Mouse (Mus musculus) midbrain, embryonic 13.5 days (tissue): ENCODE data around the gene Gm28042. TPM values are rescaled to one million over a fixed set of nuclear protein-coding genes. Genes with fewer than 3 reads are reported as not detected.

Experiments
- ATAC-seq: fragments of 200-750 bp; cut with Nextera tagmentation; 2 replicates; pipeline ENCODE4 v1.8.0; 2017; ENCODE audit warnings: mild to moderate bottlenecking, moderate TSS enrichment, moderate library complexity
- H3K27ac ChIP-seq: fragments of 300-500 bp; sonication (generic); 2 replicates; pipeline ENCODE4 v1.5.1; 2015; ENCODE audit warnings: inconsistent platforms, mild to moderate bottlenecking, moderate library complexity
- H3K27me3 ChIP-seq: fragments of 300-500 bp; sonication (generic); 2 replicates; pipeline ENCODE4 v1.6.1; 2015; ENCODE audit warnings: mild to moderate bottlenecking, inconsistent platforms
- H3K36me3 ChIP-seq: fragments of 300-500 bp; sonication (generic); 2 replicates; pipeline ENCODE4 v1.6.1; 2015; ENCODE audit warnings: mild to moderate bottlenecking, inconsistent platforms
- H3K4me1 ChIP-seq: fragments of 300-500 bp; sonication (generic); replicated peaks from 2 replicates; pipeline ENCODE4 v1.6.1; 2015; ENCODE audit warnings: inconsistent platforms
- H3K4me2 ChIP-seq: fragments of 300-500 bp; sonication (generic); replicated peaks from 2 replicates; pipeline ENCODE4 v1.6.1; 2015; ENCODE audit warnings: moderate library complexity, mild to moderate bottlenecking, inconsistent platforms
- H3K4me3 ChIP-seq: fragments of 300-500 bp; sonication (generic); replicated peaks from 2 replicates; pipeline ENCODE4 v1.5.1; 2015; ENCODE audit warnings: mild to moderate bottlenecking, inconsistent platforms
- H3K9ac ChIP-seq: fragments of 300-500 bp; sonication (generic); replicated peaks from 2 replicates; pipeline ENCODE4 v1.6.1; 2015; ENCODE audit warnings: mild to moderate bottlenecking, inconsistent platforms
- H3K9me3 ChIP-seq: fragments of 300-500 bp; sonication (generic); 2 replicates; pipeline ENCODE4 v1.6.1; 2016; ENCODE audit warnings: mild to moderate bottlenecking, inconsistent platforms
- WGBS: fragments of 180-500 bp; shearing (Covaris S2); methylation state at CpG from one replicate; pipeline ENCODE4 v1.1.7; 2015; 5-methylcytosine and 5-hydroxymethylcytosine counted together
- polyA plus RNA-seq: library from polyadenylated mRNA; unstranded; fragments of >200 nt; fragmentation: Nextera tagmentation; extraction: Ambion mirVana; gene quantifications from 2 replicates; pipeline ENCODE4 v1.2.1, GENCODE M21; 2015

Gene Gm28042
- polyA plus RNA-seq, 1 experiment from 2014 or later = 5.8 TPM

DNA sequence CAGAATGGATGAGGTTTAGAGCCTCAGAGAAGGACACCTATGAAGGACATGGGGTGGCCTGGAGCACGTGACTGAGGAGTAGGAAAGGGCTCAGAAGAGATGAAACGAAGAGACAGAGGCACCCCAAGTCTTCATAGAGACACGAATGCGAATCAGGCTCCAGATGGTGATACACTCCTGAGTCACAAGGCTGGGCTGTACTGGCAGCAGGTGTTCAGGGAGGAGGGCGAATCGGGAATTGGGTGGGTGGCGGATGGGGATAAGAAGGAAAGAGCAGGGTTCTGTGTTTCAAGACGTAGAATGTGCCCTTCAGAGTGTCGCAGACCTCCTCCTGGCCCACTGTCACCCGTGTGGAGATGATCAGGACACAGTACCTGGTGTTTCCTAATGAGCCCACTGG lies 38.0 kb downstream of the Gm28042 start:
- Histone ChIP-seq H3K4me2 (no peak overlapping the region), H3K27ac (no peak overlapping the region), H3K4me1 (no peaks in the 10 kb centered on the region), H3K4me3 (no peak overlapping the region), H3K9me3 (no peaks in the 10 kb centered on the region), H3K36me3 (no peaks in the 10 kb centered on the region), H3K9ac (no peak overlapping the region), H3K27me3 (no peaks in the 10 kb centered on the region)
- ATAC-seq = no peak
- 90% methylated on average over 10 of the region's 10 CpGs for WGBS

DNA sequence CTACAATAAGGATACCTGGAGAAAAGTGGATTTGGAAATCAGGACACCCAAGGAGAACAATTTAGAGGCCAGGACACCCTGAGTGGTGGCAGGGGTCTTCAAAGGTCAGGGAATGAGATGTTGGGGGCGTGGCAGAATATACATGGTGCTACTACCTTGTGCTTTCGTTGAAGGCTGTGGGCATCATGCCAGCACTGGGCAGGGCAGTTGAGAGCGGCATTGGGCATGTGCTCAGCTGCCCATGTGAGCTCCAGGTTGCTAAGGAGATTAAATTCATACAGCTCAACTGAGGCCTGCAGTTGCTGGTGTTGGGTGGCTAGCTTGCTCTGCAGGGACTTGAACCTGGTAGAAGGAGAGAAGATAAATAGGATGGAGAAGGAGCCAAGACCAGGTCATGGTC lies 38.9 kb downstream of the Gm28042 start:
- ATAC-seq = no peak
- WGBS = 84% methylated on average over 3 of the region's 3 CpGs

DNA sequence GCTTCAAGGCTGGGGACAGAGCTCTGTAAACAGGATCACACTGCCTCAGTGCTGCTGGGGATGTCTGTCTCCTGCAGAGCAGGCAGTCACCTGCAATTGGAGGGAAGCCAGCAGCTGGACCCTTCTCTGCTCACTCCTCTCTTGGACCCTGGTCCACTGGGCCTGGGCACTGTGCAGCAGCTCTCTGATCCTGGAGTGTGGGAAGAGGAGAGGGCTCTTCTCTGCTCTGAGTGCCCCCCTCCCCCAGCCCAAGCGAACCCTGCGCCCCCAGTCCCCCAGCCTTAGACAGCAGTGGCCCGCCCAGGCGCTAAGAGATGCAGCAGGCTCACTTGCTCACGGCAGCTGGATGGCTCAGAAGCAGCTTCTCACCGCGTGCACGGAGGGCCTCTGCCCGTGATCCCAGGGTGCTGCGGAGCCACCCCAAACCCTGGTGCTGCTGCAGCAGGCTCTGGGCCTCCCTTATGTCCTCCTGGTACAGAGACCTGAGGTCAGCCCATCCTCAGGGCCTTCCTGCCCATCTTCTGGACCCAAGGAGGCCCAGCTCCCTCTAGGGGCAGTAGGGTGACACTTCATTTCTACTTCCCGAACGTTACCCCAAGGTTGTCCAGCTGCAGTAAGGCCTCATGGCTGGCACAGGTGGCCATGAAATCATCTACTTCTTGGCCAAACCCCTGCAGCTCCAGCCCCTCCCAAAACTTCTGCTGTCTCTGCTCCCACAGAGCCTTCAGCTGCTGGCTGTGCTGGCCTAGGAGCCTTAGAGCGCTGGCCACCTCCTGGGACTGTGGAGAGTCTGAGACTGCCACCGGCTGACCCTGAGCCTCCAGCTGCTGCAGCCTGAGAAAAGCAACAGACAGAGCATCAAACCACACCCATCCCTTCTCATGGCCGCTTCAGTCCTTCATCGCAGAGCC lies 41.5 kb downstream of the Gm28042 start:
- Histone ChIP-seq H3K27me3 (no peaks in the 10 kb centered on the region), H3K4me2 (peak overlapping the region; percentile 25), H3K9me3 (no peaks in the 10 kb centered on the region), H3K4me3 (no peak overlapping the region), H3K27ac (no peak overlapping the region), H3K36me3 (no peaks in the 10 kb centered on the region), H3K4me1 (no peaks in the 10 kb centered on the region), H3K9ac (no peak overlapping the region)
- WGBS = 38% methylated on average over 16 of the region's 16 CpGs
- peak; percentile 65 for ATAC-seq

More for the DNA sequence above, 38.9 kb downstream of the Gm28042 start:
- Histone ChIP-seq H3K27ac (no peak overlapping the region), H3K9me3 (no peaks in the 10 kb centered on the region), H3K4me3 (no peak overlapping the region), H3K4me2 (no peak overlapping the region), H3K4me1 (no peaks in the 10 kb centered on the region), H3K9ac (no peak overlapping the region), H3K36me3 (no peaks in the 10 kb centered on the region), H3K27me3 (no peaks in the 10 kb centered on the region)

DNA sequence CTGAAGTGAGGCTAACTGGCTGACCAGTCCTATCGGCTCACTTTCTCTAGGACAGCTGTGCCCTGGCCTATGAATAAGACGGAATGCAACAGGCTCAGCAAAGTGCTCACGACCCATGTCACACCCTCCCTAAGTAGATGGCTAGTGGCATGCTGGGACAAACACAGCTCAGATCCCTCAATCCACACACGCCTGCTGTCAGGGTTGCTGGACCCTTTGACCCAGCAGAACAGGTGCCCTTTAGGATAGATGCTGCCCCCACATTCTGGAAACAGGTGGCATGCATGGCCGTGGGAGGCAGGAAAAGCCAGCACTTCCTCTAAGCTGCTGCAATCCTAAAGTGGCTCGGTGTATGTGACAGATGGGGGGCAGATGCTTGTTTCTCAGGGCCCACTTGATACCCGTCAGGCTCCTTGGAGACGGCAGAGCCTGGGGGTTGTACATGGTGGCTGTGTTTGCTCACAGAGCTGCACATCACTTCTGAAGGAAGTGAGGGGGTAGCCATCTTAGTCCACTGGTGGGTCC lies 42.2 kb downstream of the Gm28042 start:
- no peaks in the 10 kb centered on the region for H3K4me1 ChIP-seq
- no peak overlapping the region for H3K4me3 ChIP-seq
- no peak overlapping the region for H3K9ac ChIP-seq
- WGBS = 66% methylated on average over 8 of the region's 8 CpGs
- no peaks in the 10 kb centered on the region for H3K36me3 ChIP-seq
- H3K27ac ChIP-seq = no peak overlapping the region
- H3K27me3 ChIP-seq = peaks cover 4% of the 10 kb centered on the region; the same call in 1 of the 2 replicates
- H3K4me2 ChIP-seq = no peak overlapping the region
- no peak for ATAC-seq
- H3K9me3 ChIP-seq = no peaks in the 10 kb centered on the region

DNA sequence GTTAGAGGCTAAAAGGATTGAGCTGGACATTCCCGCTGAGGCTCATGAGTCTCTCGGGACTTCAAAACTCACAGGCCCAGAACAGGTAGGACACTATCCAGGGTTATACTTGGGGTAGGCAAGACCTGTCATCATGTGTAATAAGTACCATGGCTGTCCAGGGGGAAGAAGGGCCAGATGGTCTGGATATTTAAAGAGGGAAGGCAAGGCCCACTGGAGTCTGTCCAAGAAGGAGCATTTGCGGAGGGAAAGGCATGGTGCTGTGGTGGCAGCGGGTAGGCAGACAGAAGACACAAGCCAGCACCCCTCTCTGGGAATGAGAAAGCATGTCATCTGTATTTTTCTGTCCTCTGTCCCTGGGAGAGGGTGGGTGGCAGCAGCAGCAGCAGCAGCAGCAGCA lies 46.8 kb downstream of the Gm28042 start:
- H3K4me3 ChIP-seq = no peak overlapping the region
- no peak for ATAC-seq
- H3K27ac ChIP-seq = no peak overlapping the region
- 92% methylated on average over 4 of the region's 4 CpGs for WGBS
- H3K9ac ChIP-seq = no peak overlapping the region
- no peaks in the 10 kb centered on the region for H3K36me3 ChIP-seq
- no peak overlapping the region for H3K4me2 ChIP-seq
- H3K27me3 ChIP-seq = peaks cover 35% of the 10 kb centered on the region
- peaks cover 11% of the 10 kb centered on the region for H3K4me1 ChIP-seq
- H3K9me3 ChIP-seq = no peaks in the 10 kb centered on the region

DNA sequence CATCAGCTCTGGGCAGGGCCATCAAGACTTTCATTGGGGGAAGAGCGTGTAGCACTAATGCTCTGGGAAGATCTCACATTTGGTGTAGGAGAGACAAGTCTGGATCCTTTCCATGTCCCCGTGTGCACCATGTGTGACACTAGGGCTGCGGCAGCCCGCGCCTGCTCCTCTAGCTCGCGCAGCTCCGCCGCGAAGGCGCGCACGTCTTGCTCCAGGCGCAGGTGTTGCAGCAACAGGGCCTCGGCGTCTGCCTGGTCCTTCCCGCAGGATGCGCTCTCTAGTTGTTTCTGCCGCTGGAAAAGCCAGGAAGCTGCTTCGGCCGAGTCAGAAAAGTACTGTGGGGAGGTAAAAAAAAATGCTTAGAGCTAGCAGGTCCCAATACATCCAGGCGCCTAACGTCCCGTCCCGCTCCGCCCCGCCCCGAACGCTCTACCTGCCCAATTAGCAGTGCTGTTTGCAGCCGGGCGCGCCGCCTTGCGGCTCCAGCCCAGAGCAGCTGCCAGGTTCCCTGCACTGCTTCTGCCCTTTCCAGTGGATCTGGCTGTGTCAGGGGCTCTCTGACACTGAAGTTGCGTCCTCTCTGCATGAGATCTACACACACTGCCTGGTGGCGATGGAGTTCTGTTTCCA lies 48.9 kb downstream of the Gm28042 start:
- WGBS = 2% methylated on average over 36 of the region's 36 CpGs
- Histone ChIP-seq H3K36me3 (no peaks in the 10 kb centered on the region), H3K27me3 (peaks cover 35% of the 10 kb centered on the region), H3K4me1 (peaks cover 11% of the 10 kb centered on the region), H3K4me2 (peak overlapping the region; percentile 67), H3K9ac (peak overlapping the region; percentile 46; the same call in 1 of the 2 replicates), H3K4me3 (peak overlapping the region; percentile 41), H3K27ac (no peak overlapping the region), H3K9me3 (no peaks in the 10 kb centered on the region)
- ATAC-seq = peak; percentile 80

DNA sequence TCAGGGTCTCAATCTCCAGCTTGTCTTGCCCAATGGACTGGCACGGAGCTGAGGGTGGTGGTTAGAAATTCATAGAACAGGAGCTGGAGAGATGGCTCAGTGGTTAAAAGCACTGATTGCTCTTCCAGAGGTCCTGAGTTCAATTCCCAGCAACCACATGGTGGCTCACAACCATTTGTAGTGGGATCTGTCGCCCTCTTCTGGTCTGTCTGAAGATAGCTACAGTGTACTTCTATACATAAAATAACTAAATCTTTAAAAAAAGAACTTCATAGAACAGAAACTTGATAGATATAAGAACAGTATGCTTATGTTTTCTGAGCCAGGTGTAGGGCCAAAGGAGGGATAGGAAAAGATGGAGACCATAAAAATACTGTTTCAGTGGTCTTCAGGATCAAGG lies 55.1 kb downstream of the Gm28042 start:
- Histone ChIP-seq H3K9me3 (no peaks in the 10 kb centered on the region), H3K9ac (no peak overlapping the region), H3K27me3 (peaks cover 2% of the 10 kb centered on the region), H3K4me3 (no peak overlapping the region), H3K36me3 (no peaks in the 10 kb centered on the region), H3K27ac (no peak overlapping the region), H3K4me2 (no peak overlapping the region), H3K4me1 (no peaks in the 10 kb centered on the region)
- ATAC-seq = no peak
- WGBS = 75% methylated on average over 2 of the region's 2 CpGs

DNA sequence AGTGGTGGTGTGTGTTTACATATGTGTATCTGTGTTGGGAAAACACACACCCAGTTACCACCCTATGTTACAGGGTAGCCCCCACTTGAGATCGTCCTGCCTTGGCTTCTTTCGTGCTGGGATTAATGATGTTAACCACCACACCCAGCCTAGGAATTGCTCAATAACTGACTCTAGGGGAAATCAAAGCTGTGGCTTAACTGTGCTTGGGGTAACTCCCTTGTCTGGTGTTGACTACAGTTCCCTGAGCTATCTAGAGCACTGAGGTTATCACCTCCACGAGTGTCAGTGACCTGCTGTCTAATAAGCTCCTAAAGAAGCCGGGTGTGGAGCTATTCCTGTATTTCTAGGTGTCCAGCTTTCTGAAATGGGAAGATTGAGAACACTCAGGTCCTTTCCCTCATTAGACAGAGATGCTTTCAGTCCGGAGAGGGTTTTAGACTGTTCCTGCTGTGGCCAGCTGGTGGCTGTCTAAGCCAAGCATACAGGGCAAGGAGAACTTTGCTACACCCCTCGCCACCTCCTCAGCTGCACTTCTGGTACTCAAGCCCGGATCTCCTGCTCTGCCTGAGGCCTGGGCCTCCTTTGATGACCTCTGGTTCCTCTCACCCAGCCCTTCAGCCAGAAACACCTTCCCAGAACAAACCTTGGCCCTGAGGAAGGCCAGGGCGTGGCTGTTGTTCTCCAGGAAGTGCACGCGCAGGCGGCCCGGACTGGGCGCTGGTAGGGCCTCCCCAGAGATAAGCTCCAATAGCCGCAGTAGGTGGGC lies 57.5 kb downstream of the Gm28042 start:
- H3K9me3 ChIP-seq = no peaks in the 10 kb centered on the region
- no peaks in the 10 kb centered on the region for H3K4me1 ChIP-seq
- no peak overlapping the region for H3K4me3 ChIP-seq
- 76% methylated on average over 14 of the region's 14 CpGs for WGBS
- no peak overlapping the region for H3K27ac ChIP-seq
- H3K27me3 ChIP-seq = no peaks in the 10 kb centered on the region
- H3K9ac ChIP-seq = no peak overlapping the region
- H3K4me2 ChIP-seq = no peak overlapping the region
- H3K36me3 ChIP-seq = no peaks in the 10 kb centered on the region
- ATAC-seq = no peak

DNA sequence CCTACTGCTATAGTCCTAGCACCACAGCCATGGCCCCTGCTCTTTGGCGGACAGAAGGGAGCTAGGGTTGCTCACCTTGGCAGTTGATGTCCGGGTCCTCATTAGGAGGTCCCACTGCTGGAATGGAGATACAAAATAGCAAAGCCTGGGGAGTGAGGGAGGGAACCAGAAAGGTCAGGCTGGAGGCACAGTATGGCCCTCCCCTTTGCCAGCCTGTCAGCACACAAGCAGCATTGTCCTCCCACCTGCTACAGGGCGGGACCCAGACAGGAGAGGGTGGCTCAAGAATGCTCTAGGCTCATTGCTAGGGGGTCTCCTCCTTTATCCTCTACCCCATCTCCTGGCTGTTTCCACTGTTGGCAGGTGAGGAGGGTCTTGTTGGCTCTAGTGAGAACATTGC lies 58.7 kb downstream of the Gm28042 start:
- H3K27ac ChIP-seq = no peak overlapping the region
- ATAC-seq = no peak
- no peaks in the 10 kb centered on the region for H3K4me1 ChIP-seq
- H3K27me3 ChIP-seq = no peaks in the 10 kb centered on the region
- H3K4me2 ChIP-seq = no peak overlapping the region
- no peak overlapping the region for H3K4me3 ChIP-seq
- H3K9ac ChIP-seq = no peak overlapping the region
- H3K36me3 ChIP-seq = no peaks in the 10 kb centered on the region
- H3K9me3 ChIP-seq = no peaks in the 10 kb centered on the region
- 90% methylated on average over 3 of the region's 3 CpGs for WGBS

DNA sequence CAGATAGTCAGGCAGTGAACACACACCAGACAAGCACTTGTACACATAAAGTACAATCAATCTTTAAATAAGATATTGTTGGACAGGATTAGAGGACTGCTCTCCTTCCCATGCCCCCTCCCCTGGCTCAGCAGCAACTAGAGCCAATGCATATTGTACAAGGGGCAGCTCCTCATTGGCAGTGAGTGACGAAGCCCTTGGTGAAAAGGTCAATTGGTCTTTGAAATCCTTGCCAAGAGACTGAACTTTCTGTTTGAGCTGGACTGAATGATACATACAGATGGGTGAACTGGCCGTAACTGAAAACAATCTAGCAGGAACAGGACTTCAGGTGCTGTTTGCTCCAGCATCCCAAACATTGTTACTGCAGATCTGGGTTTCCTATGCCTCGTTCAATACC lies 60.1 kb downstream of the Gm28042 start:
- Histone ChIP-seq H3K27me3 (no peaks in the 10 kb centered on the region), H3K4me1 (no peaks in the 10 kb centered on the region), H3K9me3 (no peaks in the 10 kb centered on the region), H3K36me3 (no peaks in the 10 kb centered on the region), H3K9ac (no peak overlapping the region), H3K4me3 (no peak overlapping the region), H3K4me2 (no peak overlapping the region), H3K27ac (no peak overlapping the region)
- 87% methylated on average over 3 of the region's 3 CpGs for WGBS
- no peak for ATAC-seq

DNA sequence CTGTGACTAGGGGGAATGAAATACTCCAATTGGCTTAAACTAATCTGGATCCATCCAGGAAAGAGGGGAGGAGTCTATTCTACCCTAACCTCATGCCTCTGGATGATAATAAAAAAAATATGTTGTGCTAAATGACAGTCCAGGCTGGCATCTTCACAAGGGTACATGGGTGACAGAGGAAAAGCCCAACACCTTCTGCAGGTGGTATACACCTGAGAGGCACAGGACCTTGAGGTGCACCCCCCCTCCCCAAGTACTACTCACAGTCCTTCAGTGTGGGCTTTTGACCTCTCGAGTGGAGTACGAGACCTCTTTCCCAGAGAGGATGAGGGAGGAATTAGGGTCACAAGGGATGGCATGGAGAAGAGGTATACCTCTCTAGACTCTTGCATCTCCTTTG lies 60.6 kb downstream of the Gm28042 start:
- Histone ChIP-seq H3K4me3 (no peak overlapping the region), H3K4me2 (no peak overlapping the region), H3K9me3 (no peaks in the 10 kb centered on the region), H3K27me3 (no peaks in the 10 kb centered on the region), H3K36me3 (no peaks in the 10 kb centered on the region), H3K27ac (no peak overlapping the region), H3K4me1 (no peaks in the 10 kb centered on the region), H3K9ac (no peak overlapping the region)
- WGBS = 91% methylated on average over 2 of the region's 2 CpGs
- ATAC-seq = no peak

DNA sequence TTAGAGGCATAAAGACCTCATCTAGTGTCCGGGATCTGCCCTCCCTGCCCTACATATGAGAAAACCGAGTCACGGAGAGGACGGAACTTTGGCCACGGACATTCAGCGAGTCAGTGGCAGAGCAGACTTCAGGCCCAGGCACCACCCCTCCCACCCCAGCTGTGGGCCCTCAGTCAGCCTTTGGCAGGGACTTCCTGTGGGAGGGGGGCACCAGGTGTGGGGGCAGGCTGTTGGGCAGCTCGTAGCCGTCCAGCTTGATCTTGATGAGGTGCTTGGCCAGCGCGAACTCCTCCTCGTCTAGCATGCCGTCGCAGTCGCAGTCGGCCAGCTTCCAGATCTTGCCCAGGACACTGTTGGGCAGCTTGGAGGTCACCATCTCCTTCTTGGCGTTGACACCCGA lies 63.7 kb downstream of the Gm28042 start:
- Histone ChIP-seq H3K9ac (no peak overlapping the region), H3K36me3 (no peaks in the 10 kb centered on the region), H3K4me1 (no peaks in the 10 kb centered on the region), H3K27ac (no peak overlapping the region), H3K27me3 (no peaks in the 10 kb centered on the region), H3K4me3 (no peak overlapping the region), H3K9me3 (no peaks in the 10 kb centered on the region), H3K4me2 (no peak overlapping the region)
- 96% methylated on average over 17 of the region's 17 CpGs for WGBS
- no peak for ATAC-seq
